Mouse (Mus musculus) T-helper 17 cell (primary cell): Measurements from ENCODE around the gene 0610030E20Rik.

Experiments used
- in situ Hi-C, 2 experiments: fragments of 300-600 bp; cut with MboI, MseI; formaldehyde crosslinking; loops; 1 replicate in 1 of 2; 2 replicates in 1 of 2; pipeline ENCODE4 v1.15.1; 2025; ENCODE audit warnings: high pct_unique_total_duplicates in 2 of 2

Gene 0610030E20Rik

GRCm38 (mm10) chr6:72347166-72347941 lies at the start of gene 0610030E20Rik:
Gene 0610030E20Rik (plus strand): TSS chr6:72347317.
- in situ Hi-C loops: loop anchor here in 1 of 2 experiments (5.0 to 25.0 kb wide), 2 partner anchors 205 to 760 kb away; no protein-coding TSS in a partner anchor

GRCm38 (mm10) chr6:72297825-72298224 lies 49.3 kb upstream of the 0610030E20Rik start:
- in situ Hi-C loops: no loop called here

- in situ Hi-C loops: loop anchor here in 1 of 2 experiments (10.0 kb wide), 1 partner anchor 1072 kb away; no protein-coding TSS in a partner anchor
Measured at GRCm38 (mm10) chr6:72302349-72302925, 44.7 kb upstream of the 0610030E20Rik start.

GRCm38 (mm10) chr6:72303510-72303909 lies 43.6 kb upstream of the 0610030E20Rik start:
- in situ Hi-C loops: loop anchor here in 1 of 2 experiments (10.0 kb wide), 1 partner anchor 1071 kb away; no protein-coding TSS in a partner anchor

GRCm38 (mm10) chr6:72312198-72312597 lies 34.9 kb upstream of the 0610030E20Rik start:
- in situ Hi-C loops: no loop called here

- in situ Hi-C loops: no loop called here
Measured at GRCm38 (mm10) chr6:72313124-72313867, 33.8 kb upstream of the 0610030E20Rik start.

- in situ Hi-C loops: no loop called here
Measured at GRCm38 (mm10) chr6:72315384-72315783, 31.7 kb upstream of the 0610030E20Rik start.

GRCm38 (mm10) chr6:72316044-72316443 lies 31.1 kb upstream of the 0610030E20Rik start:
- in situ Hi-C loops: no loop called here

GRCm38 (mm10) chr6:72318440-72318839 lies 28.7 kb upstream of the 0610030E20Rik start:
- in situ Hi-C loops: no loop called here

GRCm38 (mm10) chr6:72319019-72319418 lies 28.1 kb upstream of the 0610030E20Rik start:
- in situ Hi-C loops: no loop called here

GRCm38 (mm10) chr6:72322936-72323335 lies 24.2 kb upstream of the 0610030E20Rik start:
- in situ Hi-C loops: no loop called here

GRCm38 (mm10) chr6:72323786-72324508 lies 23.2 kb upstream of the 0610030E20Rik start:
- in situ Hi-C loops: no loop called here

GRCm38 (mm10) chr6:72326274-72326673 lies 20.8 kb upstream of the 0610030E20Rik start:
- in situ Hi-C loops: loop anchor here in 1 of 2 experiments (25.0 kb wide), 1 partner anchor 739 kb away; no protein-coding TSS in a partner anchor

- in situ Hi-C loops: loop anchor here in 1 of 2 experiments (25.0 kb wide), 1 partner anchor 742 kb away; no protein-coding TSS in a partner anchor
Measured at GRCm38 (mm10) chr6:72329019-72329418, 18.1 kb upstream of the 0610030E20Rik start.

- in situ Hi-C loops: loop anchor here (10.0 to 25.0 kb wide), 2 partner anchors 705 to 743 kb away; no protein-coding TSS in a partner anchor
Measured at GRCm38 (mm10) chr6:72330133-72330532, 17.0 kb upstream of the 0610030E20Rik start.

GRCm38 (mm10) chr6:72333111-72333510 lies 14.0 kb upstream of the 0610030E20Rik start:
- in situ Hi-C loops: loop anchor here (10.0 to 25.0 kb wide), 2 partner anchors 708 to 746 kb away; no protein-coding TSS in a partner anchor

- in situ Hi-C loops: loop anchor here in 1 of 2 experiments (25.0 kb wide), 1 partner anchor 753 kb away; no protein-coding TSS in a partner anchor
Measured at GRCm38 (mm10) chr6:72340481-72340880, 6.6 kb upstream of the 0610030E20Rik start.

GRCm38 (mm10) chr6:72344396-72345073 lies 2.6 kb upstream of the 0610030E20Rik start:
- in situ Hi-C loops: loop anchor here in 1 of 2 experiments (5.0 to 25.0 kb wide), 2 partner anchors 208 to 757 kb away; no protein-coding TSS in a partner anchor

- in situ Hi-C loops: loop anchor here in 1 of 2 experiments (5.0 to 25.0 kb wide), 2 partner anchors 207 to 758 kb away; no protein-coding TSS in a partner anchor
Measured at GRCm38 (mm10) chr6:72345074-72345567, 2.0 kb upstream of the 0610030E20Rik start, which contains the start of gene Usp39. Gene Usp39 (minus strand): TSS chr6:72345184.
